Mouse (Mus musculus) stomach, postnatal 0 days (tissue): ENCODE data around the gene Tmem129. TPM values are rescaled to one million over a fixed set of nuclear protein-coding genes. Genes with fewer than 3 reads are reported as not detected.

ENCODE experiments used
- ATAC-seq: fragments of 200-750 bp; cut with Nextera tagmentation; 2 replicates; pipeline ENCODE4 v1.8.0; 2017; ENCODE audit not compliant: low FRiP score, low TSS enrichment
- DNase-seq: peaks from one replicate; pipeline ENCODE4 v3.0.0-alpha.2; 2016; ENCODE audit warnings: low spot score
- H3K27ac ChIP-seq: fragments of 300-500 bp; sonication (generic); replicated peaks from 2 replicates; pipeline ENCODE4 v1.5.1; 2014; ENCODE audit warnings: mild to moderate bottlenecking, control low read depth
- H3K27me3 ChIP-seq: fragments of 300-500 bp; sonication (generic); 2 replicates; pipeline ENCODE4 v1.6.1; 2014; ENCODE audit warnings: low read length; ENCODE audit not compliant: control insufficient read depth, insufficient read depth
- H3K36me3 ChIP-seq: fragments of 300-500 bp; sonication (generic); 2 replicates; pipeline ENCODE4 v1.6.1; 2014; ENCODE audit warnings: low read length, mixed read lengths; ENCODE audit not compliant: control insufficient read depth, insufficient read depth
- H3K4me1 ChIP-seq: fragments of 300-500 bp; sonication (generic); replicated peaks from 2 replicates; pipeline ENCODE4 v1.6.1; 2014; ENCODE audit warnings: antibody characterized with exemption; ENCODE audit not compliant: control insufficient read depth, insufficient read depth
- H3K4me2 ChIP-seq: fragments of 300-500 bp; sonication (generic); replicated peaks from 2 replicates; pipeline ENCODE4 v1.6.1; 2014; ENCODE audit warnings: low read depth, mild to moderate bottlenecking, control low read depth, moderate library complexity
- H3K4me3 ChIP-seq: fragments of 300-500 bp; sonication (generic); 2 replicates; pipeline ENCODE4 v1.5.1; 2014; ENCODE audit warnings: low read depth, low read length, control low read depth
- H3K9ac ChIP-seq: fragments of 300-500 bp; sonication (generic); 2 replicates; pipeline ENCODE4 v1.6.1; 2014; ENCODE audit warnings: mild to moderate bottlenecking, low read length, control low read depth, mixed read lengths
- H3K9me3 ChIP-seq: fragments of 300-500 bp; sonication (generic); 2 replicates; pipeline ENCODE4 v1.6.1; 2016; ENCODE audit warnings: low read length; ENCODE audit not compliant: control insufficient read depth
- CTCF ChIP-seq: IDR thresholded peaks from 2 replicates; pipeline ENCODE4 v1.5.1; 2016; ENCODE audit warnings: antibody characterized with exemption, low read depth, mild to moderate bottlenecking, moderate library complexity
- EP300 ChIP-seq: optimal IDR thresholded peaks from 2 replicates; pipeline ENCODE3; 2016; ENCODE audit warnings: antibody characterized with exemption
- WGBS: fragments of 180-500 bp; shearing (Covaris S2); extraction: QIAGEN DNeasy Blood & Tissue Kit; methylation state at CpG from one replicate; pipeline ENCODE4 v1.1.7; 2014; 5-methylcytosine and 5-hydroxymethylcytosine counted together
- polyA plus RNA-seq: library from polyadenylated mRNA; unstranded; fragments of >200 nt; fragmentation: Nextera tagmentation; extraction: Ambion mirVana; gene quantifications from 2 replicates; pipeline ENCODE4 v1.2.1, GENCODE M21; 2015

The Tmem129 gene
- polyA plus RNA-seq, 1 experiment from 2014 or later, result 16.7 TPM

DNA sequence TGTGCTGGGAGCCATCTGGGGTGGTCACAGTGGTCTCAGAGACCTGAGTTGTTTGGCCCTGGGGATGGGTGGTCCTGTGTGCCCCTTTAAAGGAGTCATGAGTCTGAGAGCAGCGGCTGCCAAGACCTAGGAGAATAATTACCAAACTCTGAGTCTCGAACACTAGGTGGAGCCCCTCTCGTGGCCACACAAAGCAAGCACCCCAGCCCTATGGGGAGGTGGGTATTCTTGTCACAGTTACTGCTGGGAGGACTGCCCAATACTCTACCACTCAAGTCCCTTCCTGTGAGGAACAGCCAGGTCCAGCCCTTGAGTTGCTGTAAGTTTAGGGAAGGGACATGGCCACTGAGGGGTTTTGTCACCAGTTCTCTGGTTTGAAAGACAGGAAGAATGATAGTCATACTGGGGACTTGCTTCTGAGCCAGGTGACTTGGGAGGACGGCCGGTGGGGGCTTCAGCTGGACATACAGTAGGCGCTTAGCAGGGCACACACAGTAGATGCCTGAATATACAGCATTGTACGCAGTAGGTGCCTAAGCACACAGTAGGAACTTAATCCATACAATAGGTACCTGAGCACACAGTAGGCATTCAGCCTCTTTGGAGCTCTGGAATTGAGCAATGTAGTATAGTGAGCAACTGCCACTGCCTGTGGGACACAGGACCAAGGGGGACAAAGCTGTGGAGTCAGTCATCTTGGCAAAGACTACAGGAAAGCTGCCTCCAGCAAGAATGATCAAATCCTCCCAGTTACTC, 25.9 kb upstream of the Tmem129 start:
- Histone ChIP-seq H3K36me3 (no peaks in the 10 kb centered on the region), H3K27ac (no peak overlapping the region), H3K9ac (no peak overlapping the region), H3K4me2 (no peak overlapping the region), H3K4me3 (no peak overlapping the region), H3K27me3 (no peaks in the 10 kb centered on the region), H3K9me3 (no peaks in the 10 kb centered on the region), H3K4me1 (peaks cover 2% of the 10 kb centered on the region; the same call in 1 of the 2 replicates)
- ATAC-seq (no peak), DNase-seq (no peak)
- TF ChIP-seq EP300 (no peak), CTCF (peak; percentile 84)
- 44% methylated on average over 7 of the region's 7 CpGs for WGBS

DNA sequence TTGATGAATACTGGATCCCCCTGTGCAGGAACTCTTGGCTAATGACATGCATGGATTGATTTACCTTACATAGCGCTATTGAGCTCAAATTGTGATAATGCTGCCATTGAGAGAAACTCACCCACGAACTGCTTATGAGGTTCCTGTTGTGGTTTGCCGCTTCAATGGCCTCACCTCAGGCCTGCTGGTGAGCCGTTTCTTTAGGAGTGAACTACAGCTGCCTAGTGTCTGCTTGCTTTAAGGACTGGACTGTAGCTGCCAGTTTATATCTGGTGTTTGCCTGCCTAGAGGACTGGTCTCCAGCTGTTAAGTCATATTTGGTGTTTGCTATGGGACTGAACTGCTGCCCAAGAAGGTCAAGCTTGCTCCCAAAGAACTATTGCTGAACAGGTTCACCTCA, 24.7 kb upstream of the Tmem129 start:
- DNase-seq (no peak), ATAC-seq (no peak)
- TF ChIP-seq CTCF, result no peak
- TF ChIP-seq EP300, result no peak
- Histone ChIP-seq H3K36me3 (no peaks in the 10 kb centered on the region), H3K9ac (no peak overlapping the region), H3K27ac (no peak overlapping the region), H3K4me1 (no peaks in the 10 kb centered on the region), H3K4me3 (no peak overlapping the region), H3K4me2 (no peak overlapping the region), H3K9me3 (no peaks in the 10 kb centered on the region), H3K27me3 (no peaks in the 10 kb centered on the region)
- 81% methylated on average over 4 of the region's 4 CpGs for WGBS

DNA sequence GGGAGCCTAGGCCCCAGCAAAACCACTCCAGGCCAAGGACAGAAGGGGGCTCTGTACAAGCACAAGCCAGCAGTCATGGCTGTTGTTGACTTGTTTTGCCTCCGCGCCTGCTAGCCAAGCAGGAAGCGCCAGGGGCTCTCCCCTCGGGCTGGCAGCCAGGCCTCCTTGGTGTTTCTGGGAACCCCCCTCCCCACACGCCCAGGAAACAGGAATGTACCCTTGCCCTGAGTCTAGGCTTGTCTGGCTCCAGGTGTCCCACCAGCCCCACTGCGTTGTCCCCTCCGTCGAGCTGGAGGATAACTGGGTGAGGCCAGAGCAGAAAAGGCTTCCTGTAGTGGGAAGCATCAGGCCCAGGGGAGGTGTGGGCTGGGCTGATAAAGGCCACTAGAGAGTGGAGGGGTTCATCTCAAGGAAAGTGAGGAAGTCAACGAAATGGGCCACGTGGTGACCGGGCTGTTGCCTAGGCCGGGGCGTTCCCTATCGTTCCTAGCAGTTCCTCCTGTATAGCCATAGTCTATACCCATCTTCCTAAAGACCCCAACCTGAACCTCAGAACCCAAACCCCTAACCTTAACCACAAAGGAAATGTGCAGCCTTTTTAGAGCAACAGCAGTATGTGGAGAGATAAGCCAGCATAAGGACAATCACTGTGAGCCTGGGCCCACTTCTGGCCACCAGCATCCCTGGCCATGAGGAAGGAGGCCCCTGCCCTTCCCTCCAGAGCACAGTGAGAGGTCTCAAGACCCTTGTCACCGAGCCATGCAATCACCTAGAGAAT, 23.6 kb upstream of the Tmem129 start:
- DNase-seq (no peak), ATAC-seq (no peak)
- H3K4me3 ChIP-seq, result no peak overlapping the region
- no peak for TF ChIP-seq CTCF
- H3K9me3 ChIP-seq, result no peaks in the 10 kb centered on the region
- no peaks in the 10 kb centered on the region for H3K36me3 ChIP-seq
- no peaks in the 10 kb centered on the region for H3K27me3 ChIP-seq
- no peak overlapping the region for H3K4me2 ChIP-seq
- no peaks in the 10 kb centered on the region for H3K4me1 ChIP-seq
- 75% methylated on average over 15 of the region's 15 CpGs for WGBS
- H3K27ac ChIP-seq, result peak overlapping the region; percentile 45; the same call in 1 of the 2 replicates
- H3K9ac ChIP-seq, result no peak overlapping the region

DNA sequence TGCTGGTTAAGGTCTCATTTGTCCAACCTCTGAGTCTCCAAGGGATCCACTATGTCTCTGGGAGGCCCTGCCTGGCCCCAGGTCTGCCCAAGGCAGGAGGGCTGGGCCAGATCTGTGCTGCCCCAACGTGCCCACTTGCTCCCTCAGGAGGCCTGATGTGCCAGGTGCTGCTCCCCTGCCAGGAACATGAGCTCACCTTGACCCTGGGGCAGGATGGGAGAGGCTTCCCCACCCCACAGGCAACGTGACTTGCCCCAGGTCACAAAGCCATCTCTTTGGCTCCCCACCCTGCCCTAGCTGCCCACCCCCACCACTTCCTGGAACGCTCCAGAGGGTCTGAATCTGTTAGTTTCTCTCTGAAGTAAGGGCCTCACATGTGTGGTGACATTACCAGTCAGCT, 22.8 kb upstream of the Tmem129 start:
- Histone ChIP-seq H3K4me2 (no peak overlapping the region), H3K27me3 (no peaks in the 10 kb centered on the region), H3K4me1 (no peaks in the 10 kb centered on the region), H3K27ac (peak overlapping the region; percentile 45; the same call in 1 of the 2 replicates), H3K36me3 (no peaks in the 10 kb centered on the region), H3K9me3 (no peaks in the 10 kb centered on the region), H3K9ac (no peak overlapping the region), H3K4me3 (no peak overlapping the region)
- TF ChIP-seq EP300, result no peak
- TF ChIP-seq CTCF, result peak; percentile 15; the same call in 1 of the 2 replicates
- ATAC-seq (peak; percentile 41; the same call in 1 of the 2 replicates), DNase-seq (no peak)
- WGBS, result 50% methylated on average over 3 of the region's 3 CpGs

DNA sequence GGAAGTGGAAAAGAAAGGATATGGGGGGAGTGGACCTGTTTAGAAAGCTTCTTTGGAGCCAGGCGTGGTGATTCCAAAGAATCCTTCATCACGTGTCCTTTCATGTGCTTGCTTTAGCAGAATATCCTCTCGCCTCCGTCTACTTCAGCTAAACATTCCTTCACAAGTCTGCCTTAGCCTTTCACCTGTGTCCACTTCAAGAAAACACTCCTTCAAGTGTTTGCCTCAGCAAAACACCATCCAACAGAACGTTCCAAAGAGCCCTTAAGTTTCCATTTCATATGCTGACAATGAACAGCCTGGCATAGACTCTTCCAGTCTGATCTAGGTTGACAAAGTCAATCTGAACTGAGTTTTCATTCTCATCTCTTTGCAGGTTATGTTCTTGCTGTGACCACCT, 20.0 kb upstream of the Tmem129 start:
- H3K9ac ChIP-seq, result no peak overlapping the region
- TF ChIP-seq CTCF, result no peak
- no peak for TF ChIP-seq EP300
- no peak overlapping the region for H3K4me3 ChIP-seq
- no peaks in the 10 kb centered on the region for H3K27me3 ChIP-seq
- DNase-seq (no peak), ATAC-seq (no peak)
- H3K9me3 ChIP-seq, result no peaks in the 10 kb centered on the region
- no peak overlapping the region for H3K4me2 ChIP-seq
- no peaks in the 10 kb centered on the region for H3K4me1 ChIP-seq
- WGBS, result 70% methylated on average over 5 of the region's 5 CpGs
- H3K36me3 ChIP-seq, result no peaks in the 10 kb centered on the region; the same call in 1 of the 2 replicates
- no peak overlapping the region for H3K27ac ChIP-seq

DNA sequence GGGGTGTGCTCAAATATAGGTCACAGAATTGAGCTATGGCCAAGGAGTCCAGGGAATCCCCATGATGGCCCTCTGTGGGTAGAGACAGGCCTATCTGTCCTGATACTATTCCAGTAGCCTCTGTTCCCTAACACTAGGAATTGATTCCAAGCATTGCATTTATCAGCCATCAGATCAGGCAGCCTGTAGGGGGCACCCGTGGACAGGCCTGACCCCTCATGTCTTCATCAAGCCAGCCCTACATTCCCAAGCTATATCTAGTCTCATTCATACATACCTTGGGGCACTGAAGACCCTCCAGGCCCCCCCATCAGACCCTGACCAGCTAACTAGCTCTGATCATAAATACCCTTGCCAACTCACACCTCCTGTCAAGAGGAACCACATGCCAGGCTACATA, 17.7 kb upstream of the Tmem129 start:
- DNase-seq (peak; percentile 59), ATAC-seq (no peak)
- Histone ChIP-seq H3K4me1 (no peaks in the 10 kb centered on the region), H3K4me3 (no peak overlapping the region), H3K36me3 (no peaks in the 10 kb centered on the region; the same call in 1 of the 2 replicates), H3K27me3 (no peaks in the 10 kb centered on the region), H3K9ac (no peak overlapping the region), H3K27ac (no peak overlapping the region), H3K9me3 (no peaks in the 10 kb centered on the region), H3K4me2 (no peak overlapping the region)
- 0% methylated on average over 1 of the region's 1 CpGs for WGBS
- no peak for TF ChIP-seq EP300
- TF ChIP-seq CTCF, result peak; percentile 86
